Mouse (Mus musculus) limb, embryonic 14.5 days (tissue): Measurements from ENCODE around the gene H1f0. TPM values are rescaled to one million over a fixed set of nuclear protein-coding genes. Genes with fewer than 3 reads are reported as not detected.

Experiments
- ATAC-seq: fragments of 200-750 bp; cut with Nextera tagmentation; 2 replicates; pipeline ENCODE4 v1.8.0; 2017; ENCODE audit warnings: low read depth, moderate number of reproducible peaks, moderate TSS enrichment; ENCODE audit not compliant: low FRiP score
- DNase-seq: peaks from one replicate; pipeline ENCODE4 v3.0.0-alpha.2; 2015; ENCODE audit warnings: low spot score
- H3K27ac ChIP-seq: fragments of 300-500 bp; sonication (generic); replicated peaks from 2 replicates; pipeline ENCODE4 v1.5.1; 2014; ENCODE audit warnings: low read depth, mild to moderate bottlenecking, low read length, moderate library complexity, mixed read lengths
- H3K27me3 ChIP-seq: fragments of 300-500 bp; sonication (generic); 2 replicates; pipeline ENCODE4 v1.6.1; 2014; ENCODE audit warnings: low read length, mixed read lengths; ENCODE audit not compliant: control insufficient read depth, insufficient read depth
- H3K36me3 ChIP-seq: fragments of 300-500 bp; sonication (generic); 2 replicates; pipeline ENCODE4 v1.6.1; 2014; ENCODE audit warnings: mild to moderate bottlenecking, low read length, moderate library complexity, mixed read lengths; ENCODE audit not compliant: control insufficient read depth, insufficient read depth
- H3K4me1 ChIP-seq: fragments of 300-500 bp; sonication (generic); 2 replicates; pipeline ENCODE4 v1.6.1; 2014; ENCODE audit warnings: antibody characterized with exemption, low read length, mixed read lengths; ENCODE audit not compliant: control insufficient read depth, insufficient read depth
- H3K4me2 ChIP-seq: fragments of 300-500 bp; sonication (generic); replicated peaks from 2 replicates; pipeline ENCODE4 v1.6.1; 2014; ENCODE audit warnings: low read depth, mild to moderate bottlenecking, low read length, moderate library complexity; ENCODE audit not compliant: severe bottlenecking
- H3K4me3 ChIP-seq: fragments of 300-500 bp; sonication (generic); replicated peaks from 2 replicates; pipeline ENCODE4 v1.5.1; 2014; ENCODE audit warnings: low read length
- H3K9ac ChIP-seq: fragments of 300-500 bp; sonication (generic); 2 replicates; pipeline ENCODE4 v1.6.1; 2014; ENCODE audit warnings: mild to moderate bottlenecking, low read depth, low read length, moderate library complexity; ENCODE audit not compliant: severe bottlenecking
- H3K9me3 ChIP-seq: fragments of 300-500 bp; sonication (generic); 2 replicates; pipeline ENCODE4 v1.6.1; 2016; ENCODE audit warnings: low read length; ENCODE audit not compliant: control insufficient read depth
- POLR2A ChIP-seq: fragments of 200-500 bp; IDR thresholded peaks from 2 replicates; pipeline ENCODE4 v1.8.0; 2012; ENCODE audit warnings: inconsistent platforms, mild to moderate bottlenecking, moderate library complexity, borderline replicate concordance; ENCODE audit not compliant: insufficient read depth, insufficient read length; ENCODE audit errors: extremely low read depth
- WGBS: fragments of 180-500 bp; shearing (Covaris S2); extraction: QIAGEN DNeasy Blood & Tissue Kit; methylation state at CpG from one replicate; pipeline ENCODE4 v1.1.7; 2014; 5-methylcytosine and 5-hydroxymethylcytosine counted together
- polyA plus RNA-seq, 2 experiments: library from polyadenylated mRNA; depleted of rRNA in 1 of 2; stranded (reverse) in 1 of 2; unstranded in 1 of 2; fragments of >200 nt; fragmentation: Nextera tagmentation in 1 of 2; extraction: Ambion mirVana in 1 of 2; gene quantifications; 2 replicates each; pipeline versions ENCODE4 v1.2.1 to v1.2.3; 2012 to 2014

The H1f0 gene
- polyA plus RNA-seq, 2 experiments: 250 to 433 TPM

- H3K27ac ChIP-seq: no peak overlapping the region
- DNase-seq (no peak), ATAC-seq (no peak)
- no peak overlapping the region for H3K4me2 ChIP-seq
- no peak overlapping the region for H3K9ac ChIP-seq
- H3K36me3 ChIP-seq: peaks cover 10% of the 10 kb centered on the region
- WGBS: 39% methylated on average over 4 of the region's 4 CpGs
- H3K9me3 ChIP-seq: no peaks in the 10 kb centered on the region
- peaks cover 5% of the 10 kb centered on the region for H3K27me3 ChIP-seq
- TF ChIP-seq POLR2A: no peak
- no peak overlapping the region for H3K4me3 ChIP-seq
- H3K4me1 ChIP-seq: no peaks in the 10 kb centered on the region
Observed at GRCm38 (mm10) chr15:79048186-79048585, 19.9 kb downstream of the H1f0 start.

- Histone ChIP-seq H3K4me1 (no peaks in the 10 kb centered on the region), H3K9me3 (no peaks in the 10 kb centered on the region), H3K27ac (no peak overlapping the region), H3K36me3 (peaks cover 31% of the 10 kb centered on the region), H3K27me3 (no peaks in the 10 kb centered on the region), H3K4me3 (no peak overlapping the region), H3K9ac (no peak overlapping the region), H3K4me2 (no peak overlapping the region)
- TF ChIP-seq POLR2A: no peak
- ATAC-seq (no peak), DNase-seq (no peak)
- 34% methylated on average over 9 of the region's 9 CpGs for WGBS
Observed at GRCm38 (mm10) chr15:79050160-79050845, 22.1 kb downstream of the H1f0 start.

GRCm38 (mm10) chr15:79050964-79051363, 22.7 kb downstream of the H1f0 start:
- WGBS: 71% methylated on average over 2 of the region's 2 CpGs
- H3K27ac ChIP-seq: no peak overlapping the region

GRCm38 (mm10) chr15:79051461-79052360, 23.5 kb downstream of the H1f0 start:
- Histone ChIP-seq H3K4me1 (no peaks in the 10 kb centered on the region), H3K9ac (no peak overlapping the region), H3K27ac (0 out of 2 replicates have a peak overlapping the region, but pooled peaks have one; percentile 33), H3K9me3 (no peaks in the 10 kb centered on the region), H3K4me2 (no peak overlapping the region), H3K27me3 (no peaks in the 10 kb centered on the region), H3K4me3 (no peak overlapping the region), H3K36me3 (peaks cover 45% of the 10 kb centered on the region)
- no peak for ATAC-seq
- no peak for TF ChIP-seq POLR2A
- WGBS: 70% methylated on average over 13 of the region's 13 CpGs
- DNase-seq: no peak

More at GRCm38 (mm10) chr15:79050964-79051363, 22.7 kb downstream of the H1f0 start:
- H3K4me2 ChIP-seq: no peak overlapping the region
- H3K27me3 ChIP-seq: no peaks in the 10 kb centered on the region
- peaks cover 38% of the 10 kb centered on the region for H3K36me3 ChIP-seq
- DNase-seq (no peak), ATAC-seq (no peak)
- no peaks in the 10 kb centered on the region for H3K9me3 ChIP-seq
- H3K4me1 ChIP-seq: no peaks in the 10 kb centered on the region
- H3K9ac ChIP-seq: no peak overlapping the region
- TF ChIP-seq POLR2A: no peak
- no peak overlapping the region for H3K4me3 ChIP-seq

GRCm38 (mm10) chr15:79052366-79052765, 24.1 kb downstream of the H1f0 start:
- 83% methylated on average over 2 of the region's 2 CpGs for WGBS
- TF ChIP-seq POLR2A: no peak
- Histone ChIP-seq H3K36me3 (peaks cover 51% of the 10 kb centered on the region), H3K9me3 (no peaks in the 10 kb centered on the region), H3K4me2 (no peak overlapping the region), H3K27me3 (no peaks in the 10 kb centered on the region), H3K27ac (no peak overlapping the region), H3K9ac (no peak overlapping the region), H3K4me1 (no peaks in the 10 kb centered on the region), H3K4me3 (no peak overlapping the region)
- DNase-seq (no peak), ATAC-seq (no peak)
